In genomic region chr8:116944385-116944696, GRCm38 (mm10) we compare ENCODE assay signal across 9 mouse cellular contexts. TPM values are rescaled to one million over a fixed set of nuclear protein-coding genes. Genes with fewer than 3 reads are reported as not detected.
DNase-seq lines count a peak whose midpoint lies in the region; ATAC-seq and TF ChIP-seq lines count a peak whose summit lies in the region.
"Had no signal": no experiment of that assay in that cellular context is flagged by ENCODE, and none has a peak within 500 bp of the region (broad histone marks: within the 10 kb centered on the region; RNA-seq: fewer than 3 reads in every experiment).

No protein-coding gene starts in this region.

- 14% methylated on average over 4 of the region's 4 CpGs for WGBS in heart, embryonic 16.5 days
- WGBS in hindbrain, embryonic 14.5 days, result 12% methylated on average over 4 of the region's 4 CpGs
- 18% methylated on average over 4 of the region's 4 CpGs for WGBS in midbrain, embryonic 13.5 days

- no peak for TF ChIP-seq EP300 in MEL (IDR thresholded peaks at IDR 0.05; ENCODE audit: low read depth in 1 of 2, low read length in 2 of 2)

- no peak overlapping the region for H3K27ac ChIP-seq in heart, embryonic 16.5 days (ENCODE audit: low read length)
- no peak overlapping the region for H3K27ac ChIP-seq in MEL (ENCODE audit: control insufficient read depth, low read depth, low read length)
- no peak overlapping the region for H3K27ac ChIP-seq in hindbrain, embryonic 14.5 days
- no peak overlapping the region for H3K27ac ChIP-seq in midbrain, embryonic 13.5 days

- no peaks in the 10 kb centered on the region for H3K27me3 ChIP-seq in heart, embryonic 16.5 days (ENCODE audit: control insufficient read depth, insufficient read depth, low read length)
- no peaks in the 10 kb centered on the region for H3K27me3 ChIP-seq in MEL (ENCODE audit: control insufficient read depth in 1 of 2, insufficient read depth in 2 of 2, low read length in 2 of 2)
- H3K27me3 ChIP-seq in hindbrain, embryonic 14.5 days (ENCODE audit: control insufficient read depth, insufficient read depth, low read length), result no peaks in the 10 kb centered on the region
- no peaks in the 10 kb centered on the region for H3K27me3 ChIP-seq in midbrain, embryonic 13.5 days
- H3K27me3 ChIP-seq: Patski had no signal

- no peak for TF ChIP-seq RAD21 in MEL (IDR thresholded peaks at IDR 0.05; ENCODE audit: low read depth, low read length)

- no peak for DNase-seq in heart, adult 9 months (ENCODE audit: low spot score in 2 of 2)
- peak; percentile 49 for DNase-seq in MEL (ENCODE audit: low read depth, low spot score)
- DNase-seq in hindbrain, embryonic 14.5 days (ENCODE audit: low spot score), result no peak
- no peak for DNase-seq in layer of hippocampus, adult 9-11 months
- DNase-seq in kidney, adult 11 months, result no peak
- no peak for DNase-seq in adrenal gland, adult 8-10 months

- no peaks in the 10 kb centered on the region for H3K9me3 ChIP-seq in heart, embryonic 16.5 days (replicated peaks; ENCODE audit: control insufficient read depth, low read length)
- H3K9me3 ChIP-seq in MEL (replicated peaks; ENCODE audit: insufficient read depth, low read length), result no peaks in the 10 kb centered on the region
- no peaks in the 10 kb centered on the region for H3K9me3 ChIP-seq in hindbrain, embryonic 14.5 days (ENCODE audit: control insufficient read depth, low read length)
- no peaks in the 10 kb centered on the region for H3K9me3 ChIP-seq in midbrain, embryonic 13.5 days

- TF ChIP-seq CTCF in MEL (IDR thresholded peaks at IDR 0.05 in 2 of 3, conservative IDR thresholded peaks at IDR 0.05 in 1 of 3; ENCODE audit: control insufficient read depth in 1 of 3, insufficient read depth in 1 of 3, low read depth in 2 of 3, low read length in 3 of 3, poor library complexity in 1 of 3, severe bottlenecking in 1 of 3), result no peak

- ATAC-seq in heart, embryonic 16.5 days (replicated peaks; ENCODE audit: extremely low read depth, insufficient read depth, low FRiP score), result no peak
- no peak for ATAC-seq in hindbrain, embryonic 14.5 days (ENCODE audit: low FRiP score)
- no peak for ATAC-seq in midbrain, embryonic 13.5 days

- H3K36me3 ChIP-seq in heart, embryonic 16.5 days (ENCODE audit: control insufficient read depth, insufficient read depth), result no peaks in the 10 kb centered on the region
- peaks cover 0 to 30% of the 10 kb centered on the region in 2 experiments; a peak in 2 of 4 replicates for H3K36me3 ChIP-seq in MEL (ENCODE audit: control insufficient read depth in 1 of 2, insufficient read depth in 2 of 2, low read length in 2 of 2)
- H3K36me3 ChIP-seq in hindbrain, embryonic 14.5 days (replicated peaks; ENCODE audit: control insufficient read depth, insufficient read depth), result no peaks in the 10 kb centered on the region
- 0 out of 2 replicates have a peak, but pooled peaks cover 2% of the 10 kb centered on the region for H3K36me3 ChIP-seq in midbrain, embryonic 13.5 days

- peaks cover 30% of the 10 kb centered on the region for H3K79me2 ChIP-seq in MEL (ENCODE audit: control insufficient read depth, insufficient read depth, low read length, poor library complexity)

- H3K4me1 ChIP-seq in heart, embryonic 16.5 days (ENCODE audit: control insufficient read depth, insufficient read depth, low read length), result peaks cover 40% of the 10 kb centered on the region
- peaks cover 2 to 33% of the 10 kb centered on the region in 2 experiments for H3K4me1 ChIP-seq in MEL (ENCODE audit: control insufficient read depth in 1 of 2, insufficient read depth in 2 of 2, low read length in 2 of 2)
- peaks cover 14% of the 10 kb centered on the region for H3K4me1 ChIP-seq in hindbrain, embryonic 14.5 days (replicated peaks; ENCODE audit: control insufficient read depth, insufficient read depth, low read length)
- H3K4me1 ChIP-seq in midbrain, embryonic 13.5 days (replicated peaks), result peaks cover 31% of the 10 kb centered on the region

- peak overlapping the region; percentile 69 for H3K4me2 ChIP-seq in heart, embryonic 16.5 days (ENCODE audit: low read depth, low read length)
- H3K4me2 ChIP-seq in hindbrain, embryonic 14.5 days (replicated peaks), result peak overlapping the region; percentile 96
- H3K4me2 ChIP-seq in midbrain, embryonic 13.5 days (replicated peaks), result peak overlapping the region; percentile 97

- H3K9ac ChIP-seq in heart, embryonic 16.5 days (ENCODE audit: low read length), result peak overlapping the region; percentile 86
- H3K9ac ChIP-seq in MEL (ENCODE audit: control insufficient read depth, low read depth, low read length, poor library complexity, severe bottlenecking), result peak overlapping the region; percentile 84
- H3K9ac ChIP-seq in hindbrain, embryonic 14.5 days, result peak overlapping the region; percentile 96
- peak overlapping the region; percentile 93 for H3K9ac ChIP-seq in midbrain, embryonic 13.5 days (replicated peaks)

- no peak for TF ChIP-seq POLR2A in MEL (IDR thresholded peaks at IDR 0.05; ENCODE audit: control insufficient read depth in 1 of 2, insufficient read depth in 1 of 2, low read depth in 1 of 2, low read length in 2 of 2, poor library complexity in 1 of 2)

- H3K4me3 ChIP-seq in heart, embryonic 16.5 days (ENCODE audit: low read length), result peak overlapping the region; percentile 82
- peak overlapping the region; percentile 90 to 91 for H3K4me3 ChIP-seq in MEL (ENCODE audit: control insufficient read depth in 1 of 2, insufficient read depth in 1 of 2, low read depth in 2 of 2, low read length in 2 of 2)
- H3K4me3 ChIP-seq in hindbrain, embryonic 14.5 days (replicated peaks; ENCODE audit: low read length), result peak overlapping the region; percentile 99
- peak overlapping the region; percentile 90 for H3K4me3 ChIP-seq in midbrain, embryonic 13.5 days (replicated peaks)

TF ChIP-seq in MEL, 35 proteins besides CTCF, POLR2A, EP300 and RAD21:
- TF ChIP-seq UBTF (IDR thresholded peaks at IDR 0.05; ENCODE audit: borderline replicate concordance, insufficient read depth, low read depth, low read length), result no peak

RNA-seq across cellular contexts. Expression of gene Atmin, which starts 1.1 kb away (rescaled TPM):
- polyA plus RNA-seq in heart, embryonic 16.5 days (2015; fragmentation: Nextera tagmentation; extraction: Ambion mirVana), result 10.2 and 10.7 TPM in 2 replicates
- total RNA-seq in MEL (2012; rRNA removed), result 17.3 and 19.7 TPM in 2 replicates
- 10 to 100 TPM in 1 of 2 experiments, not detected in 1; 34.5 TPM for polyA plus RNA-seq in MEL (2012; ENCODE audit: insufficient read depth in 1 of 2, insufficient read length in 2 of 2, low read depth in 1 of 2, low replicate concordance in 2 of 2, missing spikeins in 1 of 2)
- 26.2 and 28.3 TPM in 2 replicates for polyA plus RNA-seq in hindbrain, embryonic 14.5 days (2014; fragmentation: Nextera tagmentation; extraction: Ambion mirVana)
- polyA plus RNA-seq in midbrain, embryonic 13.5 days (2015; fragmentation: Nextera tagmentation; extraction: Ambion mirVana), result 18.1 and 20.1 TPM in 2 replicates
- 10 to 100 TPM; 23.9 to 33.7 (median 30.8) TPM for total RNA-seq in adrenal gland, adult 8-10 months (2022)

RNA-seq across cellular contexts. Expression of gene Cenpn, which starts 22.8 kb away (rescaled TPM):
- 27.3 and 28.8 TPM in 2 replicates for polyA plus RNA-seq in heart, embryonic 16.5 days (2015; fragmentation: Nextera tagmentation; extraction: Ambion mirVana)
- total RNA-seq in MEL (2012; rRNA removed), result 39.6 and 41.8 TPM in 2 replicates
- polyA plus RNA-seq in MEL (2012; ENCODE audit: insufficient read depth in 1 of 2, insufficient read length in 2 of 2, low read depth in 1 of 2, low replicate concordance in 2 of 2, missing spikeins in 1 of 2), result 10 to 100 TPM in 1 of 2 experiments, not detected in 1; 59.5 TPM
- 8.6 and 9.7 TPM in 2 replicates for polyA plus RNA-seq in hindbrain, embryonic 14.5 days (2014; fragmentation: Nextera tagmentation; extraction: Ambion mirVana)
- polyA plus RNA-seq in midbrain, embryonic 13.5 days (2015; fragmentation: Nextera tagmentation; extraction: Ambion mirVana), result 18.5 and 20.0 TPM in 2 replicates
- 1 to 10 TPM; 2.5 to 5.8 (median 4.4) TPM for total RNA-seq in adrenal gland, adult 8-10 months (2022)

RNA-seq across cellular contexts. Expression of gene Cmc2, which starts 23.1 kb away (rescaled TPM):
- polyA plus RNA-seq in heart, embryonic 16.5 days (2015; fragmentation: Nextera tagmentation; extraction: Ambion mirVana), result 126 and 133 TPM in 2 replicates
- total RNA-seq in MEL (2012; rRNA removed), result 60.2 and 65.4 TPM in 2 replicates
- polyA plus RNA-seq in MEL (2012; ENCODE audit: insufficient read depth in 1 of 2, insufficient read length in 2 of 2, low read depth in 1 of 2, low replicate concordance in 2 of 2, missing spikeins in 1 of 2), result 100 to 1,000 TPM in 1 of 2 experiments, not detected in 1; 111 TPM
- 36.0 and 36.3 TPM in 2 replicates for polyA plus RNA-seq in hindbrain, embryonic 14.5 days (2014; fragmentation: Nextera tagmentation; extraction: Ambion mirVana)
- polyA plus RNA-seq in midbrain, embryonic 13.5 days (2015; fragmentation: Nextera tagmentation; extraction: Ambion mirVana), result 45.1 and 46.3 TPM in 2 replicates
- total RNA-seq in adrenal gland, adult 8-10 months (2022), result 10 to 100 TPM; 46.5 to 55.8 (median 50.1) TPM

RNA-seq across cellular contexts. Expression of gene 1700030J22Rik, which starts 34.4 kb away (rescaled TPM):
- 0.70 and 1.6 TPM in 2 replicates for polyA plus RNA-seq in heart, embryonic 16.5 days (2015; fragmentation: Nextera tagmentation; extraction: Ambion mirVana)
- total RNA-seq in MEL (2012; rRNA removed), result 0.15 and 0.16 TPM in 2 replicates
- polyA plus RNA-seq in MEL (2012; ENCODE audit: insufficient read depth in 1 of 2, insufficient read length in 2 of 2, low read depth in 1 of 2, low replicate concordance in 2 of 2, missing spikeins in 1 of 2), result under 1 TPM in 1 of 2 experiments, not detected in 1; 0.38 TPM
- polyA plus RNA-seq in hindbrain, embryonic 14.5 days (2014; fragmentation: Nextera tagmentation; extraction: Ambion mirVana), result 5.5 and 6.1 TPM in 2 replicates
- 4.8 and 6.7 TPM in 2 replicates for polyA plus RNA-seq in midbrain, embryonic 13.5 days (2015; fragmentation: Nextera tagmentation; extraction: Ambion mirVana)
- total RNA-seq in adrenal gland, adult 8-10 months (2022), result 1 to 10 TPM; 1.8 to 2.4 (median 2.1) TPM

RNA-seq across cellular contexts. Expression of gene Gcsh, which starts 49.0 kb away (rescaled TPM):
- polyA plus RNA-seq in heart, embryonic 16.5 days (2015; fragmentation: Nextera tagmentation; extraction: Ambion mirVana), result 83.3 and 86.0 TPM in 2 replicates
- total RNA-seq in MEL (2012; rRNA removed), result 118 and 137 TPM in 2 replicates
- 10 to 100 TPM in 1 of 2 experiments, not detected in 1; 77.1 TPM for polyA plus RNA-seq in MEL (2012; ENCODE audit: insufficient read depth in 1 of 2, insufficient read length in 2 of 2, low read depth in 1 of 2, low replicate concordance in 2 of 2, missing spikeins in 1 of 2)
- polyA plus RNA-seq in hindbrain, embryonic 14.5 days (2014; fragmentation: Nextera tagmentation; extraction: Ambion mirVana), result 105 and 108 TPM in 2 replicates
- polyA plus RNA-seq in midbrain, embryonic 13.5 days (2015; fragmentation: Nextera tagmentation; extraction: Ambion mirVana), result 88.9 and 89.2 TPM in 2 replicates
- total RNA-seq in adrenal gland, adult 8-10 months (2022), result 100 to 1,000 TPM; 142 to 228 (median 186) TPM
